Mouse (Mus musculus): ENCODE measurements at regions not wholly inside any gene's neighbourhood (a gene's known extent, or its start where the extent isn't known, plus 50 kb on each side); places are given as distances from the start of the nearest gene placed in this dataset.

DNA sequence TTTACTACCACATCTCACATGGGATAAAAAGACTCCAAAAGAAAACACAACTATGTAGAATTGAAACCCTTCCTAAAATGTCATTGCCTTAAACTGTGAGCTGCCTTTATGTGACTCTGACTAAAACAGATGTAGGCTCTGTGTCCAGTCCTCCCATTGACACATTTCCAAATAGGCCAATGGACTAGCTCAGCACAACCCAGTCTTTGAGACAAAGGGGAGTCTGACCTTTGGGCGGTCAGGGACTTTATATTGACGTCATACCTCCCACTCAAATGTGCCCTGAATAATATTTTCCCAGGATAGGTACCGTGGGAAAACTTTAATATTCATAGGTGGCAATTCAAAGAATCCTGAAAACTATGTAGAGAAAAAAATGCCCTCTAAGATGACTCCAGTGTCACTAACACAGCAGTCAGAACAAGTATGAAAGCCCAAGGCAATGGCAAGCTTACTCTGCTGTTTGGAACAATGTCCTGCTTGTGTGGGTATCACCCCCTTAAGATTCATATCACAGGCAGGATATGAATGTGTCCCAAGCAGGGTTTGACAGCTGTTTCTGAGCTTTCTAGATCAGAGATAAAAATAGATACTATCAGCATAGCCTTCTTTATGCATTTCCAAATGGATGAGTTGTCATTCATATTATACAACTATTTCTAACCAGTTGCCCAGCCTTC, 731.6 kb upstream of the Acvr2a start:
- WGBS, result 79% methylated on average over 3 of the region's 3 CpGs
- H3K27ac ChIP-seq (ENCODE audit: insufficient read depth, low read length), result no peak overlapping the region
- TF ChIP-seq CTCF (IDR thresholded peaks at IDR 0.05; ENCODE audit: borderline replicate concordance, insufficient read depth, low read depth, low read length) (no peak), POLR2A (IDR thresholded peaks at IDR 0.05; ENCODE audit: borderline replicate concordance, insufficient read depth, low read length) (no peak)
- no peaks in the 10 kb centered on the region for H3K27me3 ChIP-seq (ENCODE audit: control insufficient read depth, insufficient read depth, low read length)
- H3K4me3 ChIP-seq (replicated peaks; ENCODE audit: insufficient read depth, low read depth, low read length), result no peak overlapping the region
- no peak for DNase-seq
- no peaks in the 10 kb centered on the region for H3K4me1 ChIP-seq (ENCODE audit: control insufficient read depth, insufficient read depth, low read length)

DNA sequence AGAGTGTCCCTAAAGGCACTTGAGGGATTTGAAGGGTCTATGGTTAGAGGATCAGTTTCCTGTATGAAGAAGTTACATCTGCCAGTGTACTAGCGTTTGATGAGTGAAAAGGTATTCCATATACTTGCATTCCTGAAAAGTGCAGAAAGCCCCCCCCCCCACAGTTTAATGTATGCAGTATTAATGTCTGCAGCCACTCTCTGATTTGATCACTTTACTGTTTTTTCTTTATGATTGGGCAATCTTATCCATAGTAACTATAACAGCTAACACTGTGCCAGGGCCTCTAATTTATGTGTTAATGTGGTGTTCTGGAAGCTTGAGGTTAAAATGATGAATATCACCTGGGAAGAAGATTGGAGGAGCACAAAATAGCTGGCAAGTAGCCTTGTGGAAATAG, 715.6 kb upstream of the Acvr2a start:
- no peak for DNase-seq
- Histone ChIP-seq H3K4me3 (replicated peaks; ENCODE audit: insufficient read depth, low read depth, low read length) (no peak overlapping the region), H3K27me3 (ENCODE audit: control insufficient read depth, insufficient read depth, low read length) (no peaks in the 10 kb centered on the region; the same call in 1 of the 2 replicates), H3K27ac (ENCODE audit: insufficient read depth, low read length) (no peak overlapping the region), H3K4me1 (ENCODE audit: control insufficient read depth, insufficient read depth, low read length) (peaks cover 6% of the 10 kb centered on the region; the same call in 1 of the 2 replicates)
- WGBS, result 70% methylated on average over 1 of the region's 1 CpGs
- TF ChIP-seq POLR2A (IDR thresholded peaks at IDR 0.05; ENCODE audit: borderline replicate concordance, insufficient read depth, low read length), result no peak
- TF ChIP-seq CTCF (IDR thresholded peaks at IDR 0.05; ENCODE audit: borderline replicate concordance, insufficient read depth, low read depth, low read length), result no peak

DNA sequence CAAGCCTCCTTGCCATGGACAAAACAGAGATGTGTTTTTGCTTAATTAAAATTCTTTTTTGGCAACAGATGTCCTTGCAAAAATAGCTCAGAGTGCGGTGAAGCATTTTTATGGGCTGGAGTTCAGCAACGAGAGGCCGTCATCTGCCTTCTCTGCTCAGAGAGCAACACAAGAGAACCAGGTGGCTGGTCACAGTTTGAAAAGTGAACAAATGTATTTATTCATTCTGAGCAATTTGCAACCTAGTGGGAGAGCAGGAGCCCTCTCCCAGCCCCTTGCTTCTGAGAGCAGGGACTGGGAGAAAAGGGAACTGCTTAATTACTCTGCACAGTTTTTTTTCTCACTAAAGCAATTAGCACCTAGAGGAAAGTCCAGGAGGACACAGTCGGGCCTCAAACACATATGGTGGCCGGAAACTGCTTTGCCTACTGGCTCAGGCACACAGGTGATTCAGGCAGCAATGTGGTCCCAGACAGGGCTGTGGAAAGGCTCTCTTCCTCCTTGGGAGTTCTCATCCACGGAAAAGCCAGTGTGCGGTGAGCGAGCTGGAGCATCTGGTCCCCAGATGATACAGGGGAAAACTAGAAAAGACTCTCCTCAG, 714.9 kb upstream of the Acvr2a start:
- Histone ChIP-seq H3K27ac (ENCODE audit: insufficient read depth, low read length) (no peak overlapping the region), H3K4me1 (ENCODE audit: control insufficient read depth, insufficient read depth, low read length) (peaks cover 6% of the 10 kb centered on the region; the same call in 1 of the 2 replicates), H3K4me3 (replicated peaks; ENCODE audit: insufficient read depth, low read depth, low read length) (no peak overlapping the region), H3K27me3 (ENCODE audit: control insufficient read depth, insufficient read depth, low read length) (no peaks in the 10 kb centered on the region; the same call in 1 of the 2 replicates)
- WGBS, result 8% methylated on average over 8 of the region's 8 CpGs
- DNase-seq, result peak; percentile 76 to 91
- TF ChIP-seq POLR2A (IDR thresholded peaks at IDR 0.05; ENCODE audit: borderline replicate concordance, insufficient read depth, low read length) (no peak), CTCF (IDR thresholded peaks at IDR 0.05; ENCODE audit: borderline replicate concordance, insufficient read depth, low read depth, low read length) (no peak)

DNA sequence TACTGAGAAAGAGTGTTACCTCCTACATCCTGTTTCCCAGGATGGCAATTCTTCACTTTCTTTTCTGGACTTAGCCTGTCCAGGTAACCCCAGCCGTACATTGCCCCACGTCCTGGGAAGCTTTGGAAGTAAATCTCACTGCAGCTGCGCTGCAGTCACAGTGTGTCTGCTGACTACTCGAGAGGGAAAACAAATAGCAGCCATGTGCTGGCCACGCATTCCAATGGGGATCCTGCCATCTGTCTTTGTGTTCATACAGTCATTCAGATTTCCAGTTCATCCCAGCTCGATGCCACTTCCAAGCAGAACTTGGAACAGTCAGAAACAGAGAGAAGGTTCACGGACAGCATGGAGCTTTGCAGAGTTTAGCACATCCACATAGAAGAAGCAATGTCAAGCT, 690.2 kb upstream of the Acvr2a start:
- H3K4me1 ChIP-seq (ENCODE audit: control insufficient read depth, insufficient read depth, low read length), result no peaks in the 10 kb centered on the region
- H3K4me3 ChIP-seq (replicated peaks; ENCODE audit: insufficient read depth, low read depth, low read length), result no peak overlapping the region
- DNase-seq, result peak; percentile 8 to 21
- WGBS, result 12% methylated on average over 7 of the region's 7 CpGs
- H3K27me3 ChIP-seq (ENCODE audit: control insufficient read depth, insufficient read depth, low read length), result no peaks in the 10 kb centered on the region; the same call in 1 of the 2 replicates
- no peak overlapping the region for H3K27ac ChIP-seq (ENCODE audit: insufficient read depth, low read length)
- TF ChIP-seq CTCF (IDR thresholded peaks at IDR 0.05; ENCODE audit: borderline replicate concordance, insufficient read depth, low read depth, low read length) (no peak), POLR2A (IDR thresholded peaks at IDR 0.05; ENCODE audit: borderline replicate concordance, insufficient read depth, low read length) (no peak)

DNA sequence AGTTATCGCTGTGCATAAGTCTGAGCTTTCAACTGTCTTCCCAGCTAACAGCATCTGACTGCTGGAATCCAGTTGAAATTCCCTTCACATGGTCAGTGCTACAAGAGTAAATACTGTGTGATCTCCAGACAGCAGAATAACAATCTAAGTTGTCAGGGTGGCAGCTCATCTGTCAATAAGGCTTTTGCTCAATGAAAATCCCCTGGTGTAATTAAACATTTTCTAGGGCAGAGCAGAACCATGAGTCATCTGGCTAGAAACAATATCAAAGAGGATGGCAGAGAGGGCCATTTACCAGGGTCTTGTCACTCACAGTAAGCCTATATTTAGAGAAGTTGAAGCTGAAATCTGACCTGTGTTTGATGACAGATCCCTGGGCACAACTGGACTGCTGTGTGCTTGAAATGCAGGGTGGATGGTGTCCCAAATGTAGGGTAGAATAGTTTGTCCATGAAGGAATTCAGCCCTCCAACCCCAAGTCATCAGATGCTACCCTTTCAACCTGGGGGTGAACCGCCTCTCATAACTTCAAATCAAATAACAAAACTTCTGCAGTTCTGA, 675.8 kb upstream of the Acvr2a start:
- H3K27ac ChIP-seq (ENCODE audit: insufficient read depth, low read length), result no peak overlapping the region
- TF ChIP-seq CTCF (IDR thresholded peaks at IDR 0.05; ENCODE audit: borderline replicate concordance, insufficient read depth, low read depth, low read length) (no peak), POLR2A (IDR thresholded peaks at IDR 0.05; ENCODE audit: borderline replicate concordance, insufficient read depth, low read length) (no peak)
- DNase-seq, result no peak
- H3K27me3 ChIP-seq (ENCODE audit: control insufficient read depth, insufficient read depth, low read length), result no peaks in the 10 kb centered on the region; the same call in 1 of the 2 replicates
- no peak overlapping the region for H3K4me3 ChIP-seq (replicated peaks; ENCODE audit: insufficient read depth, low read depth, low read length)
- H3K4me1 ChIP-seq (ENCODE audit: control insufficient read depth, insufficient read depth, low read length), result no peaks in the 10 kb centered on the region
- WGBS, result 94% methylated on average over 2 of the region's 2 CpGs

DNA sequence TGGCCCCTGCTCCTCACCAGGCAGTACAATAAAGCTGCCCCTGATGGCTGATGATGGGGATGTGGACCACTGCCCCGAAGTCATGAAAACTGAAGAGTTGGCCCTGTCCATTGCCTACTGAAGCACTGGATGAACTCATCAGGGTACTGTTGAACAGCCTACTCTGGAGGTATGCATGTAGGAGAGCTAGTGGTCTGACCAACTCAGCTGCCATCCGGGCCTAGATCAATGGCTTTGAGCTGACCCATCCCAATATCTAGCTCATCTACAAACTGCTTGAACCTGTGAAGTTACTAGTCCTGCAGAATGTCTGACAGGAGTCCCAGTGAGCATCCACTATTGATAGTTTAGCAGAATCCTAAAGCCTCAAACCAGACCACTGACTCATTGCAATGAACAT, 672.6 kb upstream of the Acvr2a start:
- 97% methylated on average over 2 of the region's 2 CpGs for WGBS
- Histone ChIP-seq H3K27me3 (ENCODE audit: control insufficient read depth, insufficient read depth, low read length) (no peaks in the 10 kb centered on the region; the same call in 1 of the 2 replicates), H3K4me1 (ENCODE audit: control insufficient read depth, insufficient read depth, low read length) (no peaks in the 10 kb centered on the region), H3K4me3 (replicated peaks; ENCODE audit: insufficient read depth, low read depth, low read length) (no peak overlapping the region), H3K27ac (ENCODE audit: insufficient read depth, low read length) (no peak overlapping the region)
- DNase-seq, result no peak
- TF ChIP-seq POLR2A (IDR thresholded peaks at IDR 0.05; ENCODE audit: borderline replicate concordance, insufficient read depth, low read length) (no peak), CTCF (IDR thresholded peaks at IDR 0.05; ENCODE audit: borderline replicate concordance, insufficient read depth, low read depth, low read length) (no peak)

DNA sequence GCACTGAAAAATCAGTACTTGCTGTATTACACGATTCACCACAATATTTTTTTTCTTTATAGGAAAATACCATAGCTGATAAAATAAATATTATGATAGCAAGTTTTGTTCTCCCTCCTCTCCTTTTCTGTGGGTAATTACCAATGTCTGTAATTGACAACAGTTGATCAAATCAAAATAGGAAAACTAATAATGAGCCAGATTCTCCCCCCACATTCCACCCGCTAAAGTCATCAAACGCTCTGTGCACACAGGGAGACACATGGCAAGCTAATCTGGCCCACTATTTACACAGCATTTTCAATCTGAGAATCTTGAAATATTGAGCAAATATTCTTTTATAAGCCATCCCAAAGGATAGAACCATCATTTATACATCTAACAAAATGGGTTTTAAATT, 659.2 kb upstream of the Acvr2a start:
- Histone ChIP-seq H3K27ac (ENCODE audit: insufficient read depth, low read length) (no peak overlapping the region), H3K4me1 (ENCODE audit: control insufficient read depth, insufficient read depth, low read length) (no peaks in the 10 kb centered on the region), H3K4me3 (replicated peaks; ENCODE audit: insufficient read depth, low read depth, low read length) (no peak overlapping the region), H3K27me3 (ENCODE audit: control insufficient read depth, insufficient read depth, low read length) (no peaks in the 10 kb centered on the region)
- TF ChIP-seq POLR2A (IDR thresholded peaks at IDR 0.05; ENCODE audit: borderline replicate concordance, insufficient read depth, low read length), result no peak
- TF ChIP-seq CTCF (IDR thresholded peaks at IDR 0.05; ENCODE audit: borderline replicate concordance, insufficient read depth, low read depth, low read length), result no peak
- no peak for DNase-seq
- 86% methylated on average over 3 of the region's 3 CpGs for WGBS

DNA sequence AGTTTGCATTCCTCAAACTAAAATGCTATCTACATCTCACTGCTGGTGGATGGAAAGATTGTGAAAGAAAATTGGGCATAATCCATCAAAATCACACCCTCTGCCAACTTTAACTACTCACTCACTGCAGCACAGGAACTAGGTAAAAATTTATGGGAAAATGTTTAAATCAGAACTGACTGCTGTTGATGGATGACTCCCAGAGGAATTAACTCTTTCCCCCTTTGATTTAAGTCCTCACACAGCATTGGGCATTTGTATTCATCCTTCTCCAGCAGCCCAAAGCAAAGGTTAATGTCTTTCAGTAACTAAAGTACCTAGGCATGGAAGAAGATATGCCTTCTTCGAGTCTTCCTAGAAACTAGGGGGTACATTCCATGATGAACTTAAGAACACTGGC, 641.3 kb upstream of the Acvr2a start:
- H3K27ac ChIP-seq (ENCODE audit: insufficient read depth, low read length), result no peak overlapping the region
- no peak for DNase-seq
- H3K4me1 ChIP-seq (ENCODE audit: control insufficient read depth, insufficient read depth, low read length), result no peaks in the 10 kb centered on the region
- no peaks in the 10 kb centered on the region for H3K27me3 ChIP-seq (ENCODE audit: control insufficient read depth, insufficient read depth, low read length)
- H3K4me3 ChIP-seq (replicated peaks; ENCODE audit: insufficient read depth, low read depth, low read length), result no peak overlapping the region
- no peak for TF ChIP-seq POLR2A (IDR thresholded peaks at IDR 0.05; ENCODE audit: borderline replicate concordance, insufficient read depth, low read length)
- TF ChIP-seq CTCF (IDR thresholded peaks at IDR 0.05; ENCODE audit: borderline replicate concordance, insufficient read depth, low read depth, low read length), result no peak
- WGBS, result 74% methylated on average over 1 of the region's 1 CpGs

All from cerebellum, adult 2 months (tissue).